Mouse (Mus musculus): ENCODE data around the gene Nat8f3. TPM values are rescaled to one million over a fixed set of nuclear protein-coding genes. Genes with fewer than 3 reads are reported as not detected.

Nat8f3 gene
- total RNA-seq (2023): not detected

GRCm38 (mm10) chr6:85765532-85765931 lies at the start of gene Nat8f3:
Gene Nat8f3, minus strand, starts transcription at chr6:85765754.

GRCm38 (mm10) chr6:85713105-85713504 lies 52.4 kb downstream of the Nat8f3 start, which contains the start of gene Nat8f7:
Gene Nat8f7, minus strand, starts transcription at chr6:85713205.

Other genes with a start within 250 kb of the Nat8f3 start
- gene Alms1, start 178.2 kb downstream of the Nat8f3 start, total RNA-seq (2023): 1 to 10 TPM; 3.2 to 4.3 TPM
- gene Nat8f7, start 52.5 kb downstream of the Nat8f3 start, total RNA-seq (2023): not detected
- gene Nat8f6, start 55.2 kb upstream of the Nat8f3 start, total RNA-seq (2023): not detected
- not detected for gene Nat8f5, start 55.2 kb upstream of the Nat8f3 start, total RNA-seq (2023)
- gene Nat8, start 66.3 kb upstream of the Nat8f3 start, total RNA-seq (2023): not detected
- under 1 TPM; 0.73 to 0.74 TPM for gene Nat8f2, start 103.4 kb upstream of the Nat8f3 start, total RNA-seq (2023)
- 1 to 10 TPM; 3.1 to 4.0 TPM for gene Nat8f4, start 139.1 kb upstream of the Nat8f3 start, total RNA-seq (2023)
- 10 to 100 TPM; 24.6 to 27.0 TPM for gene Tprkb, start 146.1 kb upstream of the Nat8f3 start, total RNA-seq (2023)
- gene Nat8f1, start 149.9 kb upstream of the Nat8f3 start, total RNA-seq (2023): 1 to 10 TPM; 1.7 to 3.6 TPM
- gene Dusp11, start 195.9 kb upstream of the Nat8f3 start, total RNA-seq (2023): 100 to 1,000 TPM; 252 to 260 TPM

All from T-cell, adult 66 days (primary cell).